Mouse (Mus musculus) CH12.LX (cell line): Measurements from ENCODE around the gene Ppp1r1c. TPM values are rescaled to one million over a fixed set of nuclear protein-coding genes. Genes with fewer than 3 reads are reported as not detected.
A peak's percentile ranks its signal among the peaks of the same experiment; 100 is the strongest.

Experiments
- DNase-seq: peaks from one replicate; pipeline ENCODE4 v3.0.0-alpha.2; 2013; ENCODE audit errors: extremely low read depth
- H3K27ac ChIP-seq: 2 replicates; pipeline ENCODE4 v1.5.1; 2012; ENCODE audit warnings: low read depth, mild to moderate bottlenecking, control low read depth, moderate library complexity; ENCODE audit not compliant: insufficient read depth
- H3K27me3 ChIP-seq: replicated peaks from 2 replicates; pipeline ENCODE3; 2012; ENCODE audit warnings: inconsistent platforms
- H3K36me3 ChIP-seq, 2 experiments: replicated peaks in 1 of 2; 2 replicates each; pipeline versions ENCODE3 to v1.6.1; 2012; ENCODE audit warnings: inconsistent platforms in 1 of 2, low read length in 1 of 2, mild to moderate bottlenecking in 1 of 2, mixed read lengths in 1 of 2, moderate library complexity in 1 of 2; ENCODE audit not compliant: control insufficient read depth in 1 of 2, insufficient read depth in 1 of 2
- H3K4me1 ChIP-seq, 2 experiments: 2 replicates each; pipeline ENCODE4 v1.6.1; 2012; ENCODE audit warnings: inconsistent platforms in 1 of 2, moderate library complexity in 1 of 2; ENCODE audit not compliant: insufficient read depth in 2 of 2, control insufficient read depth in 1 of 2
- H3K4me2 ChIP-seq: 2 replicates; pipeline ENCODE4 v1.6.1; 2012; ENCODE audit warnings: low read depth, mild to moderate bottlenecking, control low read depth; ENCODE audit not compliant: poor library complexity, insufficient read depth, severe bottlenecking
- H3K4me3 ChIP-seq, 3 experiments: fragments of 150-350 bp in 1 of 3; sonication (generic) in 1 of 3; replicated peaks in 1 of 3; 2 replicates each; pipeline versions ENCODE3 to v1.5.1; 2011 to 2012; ENCODE audit warnings: low read depth in 2 of 3, low read length in 2 of 3, mild to moderate bottlenecking in 2 of 3, moderate library complexity in 2 of 3, control low read depth in 1 of 3, improper control_type of control experiment in 1 of 3, inconsistent platforms in 1 of 3, mixed read lengths in 1 of 3; ENCODE audit not compliant: poor library complexity in 1 of 3
- H3K79me2 ChIP-seq: replicated peaks from 2 replicates; pipeline ENCODE4 v1.6.1; 2012; ENCODE audit warnings: mild to moderate bottlenecking, moderate library complexity; ENCODE audit not compliant: control insufficient read depth, poor library complexity, insufficient read depth, severe bottlenecking; ENCODE audit errors: extremely low read depth
- H3K9ac ChIP-seq: 2 replicates; pipeline ENCODE4 v1.6.1; 2012; ENCODE audit warnings: low read depth, mild to moderate bottlenecking, control low read depth, moderate library complexity; ENCODE audit not compliant: insufficient read depth
- H3K9me3 ChIP-seq: replicated peaks from 2 replicates; pipeline ENCODE3; 2012; ENCODE audit warnings: low read length, inconsistent platforms, mixed read lengths
- BHLHE40 ChIP-seq: IDR thresholded peaks from 2 replicates; pipeline ENCODE4 v1.6.1; 2011; ENCODE audit warnings: mild to moderate bottlenecking, low read depth, low read length, improper control_type of control experiment
- CHD1 ChIP-seq: IDR thresholded peaks from 2 replicates; pipeline ENCODE4 v1.6.1; 2012; ENCODE audit warnings: low read depth, low read length, improper control_type of control experiment, inconsistent platforms
- CHD2 ChIP-seq: IDR thresholded peaks from 2 replicates; pipeline ENCODE4 v1.6.1; 2011; ENCODE audit warnings: low read length, improper control_type of control experiment
- E2F4 ChIP-seq: IDR thresholded peaks from 2 replicates; pipeline ENCODE4 v1.6.1; 2011; ENCODE audit warnings: low read depth, low read length, improper control_type of control experiment; ENCODE audit not compliant: insufficient replicate concordance
- ELF1 ChIP-seq: IDR thresholded peaks from 2 replicates; pipeline ENCODE4 v1.6.1; 2014; ENCODE audit warnings: low read depth, mild to moderate bottlenecking, inconsistent platforms, low read length, improper control_type of control experiment
- EP300 ChIP-seq: IDR thresholded peaks from 2 replicates; pipeline ENCODE4 v1.6.1; 2011; ENCODE audit warnings: low read length, improper control_type of control experiment
- ETS1 ChIP-seq: conservative IDR thresholded peaks from 2 replicates; pipeline ENCODE4 v1.6.1; 2012; ENCODE audit warnings: low read depth, mild to moderate bottlenecking, inconsistent platforms, low read length, improper control_type of control experiment, moderate library complexity
- GABPA ChIP-seq: IDR thresholded peaks from 2 replicates; pipeline ENCODE4 v1.6.1; 2012; ENCODE audit warnings: low read depth, low read length, improper control_type of control experiment, inconsistent platforms; ENCODE audit not compliant: insufficient replicate concordance
- IRF4 ChIP-seq: IDR thresholded peaks from 2 replicates; pipeline ENCODE4 v1.6.1; 2014; ENCODE audit warnings: low read depth, mild to moderate bottlenecking, inconsistent platforms, low read length, improper control_type of control experiment
- JUN ChIP-seq: IDR thresholded peaks from 2 replicates; pipeline ENCODE4 v1.6.1; 2011; ENCODE audit warnings: low read depth, mild to moderate bottlenecking, low read length, improper control_type of control experiment, moderate library complexity; ENCODE audit not compliant: insufficient read depth
- JUND ChIP-seq: conservative IDR thresholded peaks from 2 replicates; pipeline ENCODE4 v1.6.1; 2011; ENCODE audit warnings: low read depth, low read length, improper control_type of control experiment
- MAFK ChIP-seq: IDR thresholded peaks from 2 replicates; pipeline ENCODE4 v1.6.1; 2011; ENCODE audit warnings: low read length, improper control_type of control experiment; ENCODE audit not compliant: insufficient replicate concordance
- MAX ChIP-seq: IDR thresholded peaks from 2 replicates; pipeline ENCODE4 v1.6.1; 2011; ENCODE audit warnings: low read length, improper control_type of control experiment
- MXI1 ChIP-seq: IDR thresholded peaks from 2 replicates; pipeline ENCODE4 v1.6.1; 2011; ENCODE audit warnings: mild to moderate bottlenecking, low read depth, low read length, improper control_type of control experiment
- NELFE ChIP-seq: IDR thresholded peaks from 2 replicates; pipeline ENCODE4 v1.6.1; 2011; ENCODE audit warnings: low read depth, low read length, improper control_type of control experiment
- PAX5 ChIP-seq: IDR thresholded peaks from 2 replicates; pipeline ENCODE4 v1.6.1; 2012; ENCODE audit warnings: low read length, inconsistent platforms, mixed read lengths
- POLR2A ChIP-seq: IDR thresholded peaks from 2 replicates; pipeline ENCODE4 v1.6.1; 2011; ENCODE audit warnings: low read depth, mild to moderate bottlenecking, improper control_type of control experiment, low read length
- RAD21 ChIP-seq: IDR thresholded peaks from 2 replicates; pipeline ENCODE4 v1.6.1; 2011; ENCODE audit warnings: low read depth, mild to moderate bottlenecking, low read length, improper control_type of control experiment, moderate library complexity
- SIN3A ChIP-seq: IDR thresholded peaks from 2 replicates; pipeline ENCODE4 v1.6.1; 2012; ENCODE audit warnings: low read length, improper control_type of control experiment, inconsistent platforms
- SMC3 ChIP-seq: IDR thresholded peaks from 2 replicates; pipeline ENCODE4 v1.6.1; 2011; ENCODE audit warnings: low read depth, low read length, improper control_type of control experiment
- TBP ChIP-seq: conservative IDR thresholded peaks from 2 replicates; pipeline ENCODE4 v1.6.1; 2011; ENCODE audit warnings: low read depth, low read length, improper control_type of control experiment
- UBTF ChIP-seq: IDR thresholded peaks from 2 replicates; pipeline ENCODE4 v1.6.1; 2012; ENCODE audit warnings: low read depth, mild to moderate bottlenecking, inconsistent platforms, low read length, improper control_type of control experiment, moderate library complexity
- USF2 ChIP-seq: conservative IDR thresholded peaks from 2 replicates; pipeline ENCODE4 v1.6.1; 2011; ENCODE audit warnings: low read depth, low read length, improper control_type of control experiment
- ZC3H11A ChIP-seq: IDR thresholded peaks from 2 replicates; pipeline ENCODE4 v1.6.1; 2012; ENCODE audit warnings: low read depth, mild to moderate bottlenecking, inconsistent platforms, low read length, improper control_type of control experiment
- ZKSCAN1 ChIP-seq: IDR thresholded peaks from 2 replicates; pipeline ENCODE4 v1.6.1; 2012; ENCODE audit warnings: low read depth, inconsistent platforms, low read length, improper control_type of control experiment, borderline replicate concordance
- ZNF384 ChIP-seq: IDR thresholded peaks from 2 replicates; pipeline ENCODE4 v1.6.1; 2012; ENCODE audit warnings: low read depth, low read length, improper control_type of control experiment, inconsistent platforms
- dilution Hi-C: fragments of 300-500 bp; cut with MboI; formaldehyde crosslinking; loops from 2 replicates; pipeline ENCODE4 v1.14.3; 2020; ENCODE audit warnings: low sequenced_read_pairs; ENCODE audit not compliant: extremely low pct_unique_long_range_greater_than_20kb, extremely low pct_ligation_motif_present
- in situ Hi-C: fragments of 300-500 bp; cut with MboI; formaldehyde crosslinking; loops from 3 replicates; pipeline ENCODE4 v1.14.3; 2019; ENCODE audit warnings: low sequenced_read_pairs, low pct_ligation_motif_present, low pct_unique_long_range_greater_than_20kb, mixed read lengths
- polyA plus RNA-seq: library from polyadenylated mRNA; unstranded; fragments of >175 nt; gene quantifications from 2 replicates; pipeline ENCODE4 v1.2.1, GENCODE M21; 2012; ENCODE audit warnings: low read depth; ENCODE audit not compliant: insufficient read length
- total RNA-seq, 2 experiments: library from RNA; depleted of rRNA; stranded (reverse); fragments of 300-350 nt in 1 of 2; fragments of >200 nt in 1 of 2; gene quantifications; 2 replicates each; pipeline ENCODE4 v1.2.3; 2012 to 2014

The Ppp1r1c gene
- total and polyA plus RNA-seq, 3 experiments = not detected

GRCm38 (mm10) chr2:79695939-79696338 lies 11.6 kb upstream of the Ppp1r1c start:
- dilution Hi-C loops = no loop called here
- in situ Hi-C loops = no loop called here
- no peak for TF ChIP-seq MXI1
- TF ChIP-seq GABPA = no peak
- TF ChIP-seq ZKSCAN1 = no peak
- 0 out of 2 replicates have a peak, but pooled peaks have one; percentile 38 for TF ChIP-seq EP300
- TF ChIP-seq MAFK = no peak
- TF ChIP-seq E2F4 = no peak
- TF ChIP-seq SMC3 = no peak
- TF ChIP-seq ELF1 = peak; percentile 65
- TF ChIP-seq IRF4 = no peak
- no peak for TF ChIP-seq MAX
- TF ChIP-seq BHLHE40 = peak; percentile 76
- no peak for TF ChIP-seq POLR2A
- no peak for TF ChIP-seq JUN
- no peak for TF ChIP-seq JUND
- TF ChIP-seq UBTF = no peak
- peak; percentile 41 for TF ChIP-seq ETS1
- H3K27ac ChIP-seq = no peak overlapping the region
- H3K4me3 ChIP-seq = no peak overlapping the region
- peaks cover 4 to 26% of the 10 kb centered on the region in 2 experiments for H3K4me1 ChIP-seq
- H3K36me3 ChIP-seq = no peaks in the 10 kb centered on the region
- DNase-seq = peak; percentile 53
- no peak overlapping the region for H3K9ac ChIP-seq
- H3K4me2 ChIP-seq = peak overlapping the region; percentile 65
- H3K27me3 ChIP-seq = no peaks in the 10 kb centered on the region
- no peaks in the 10 kb centered on the region for H3K9me3 ChIP-seq
- H3K79me2 ChIP-seq = no peaks in the 10 kb centered on the region

- Histone ChIP-seq H3K79me2 (no peaks in the 10 kb centered on the region), H3K27me3 (no peaks in the 10 kb centered on the region), H3K9ac (no peak overlapping the region), H3K4me3 (no peak overlapping the region), H3K4me2 (no peak overlapping the region), H3K36me3 (no peaks in the 10 kb centered on the region), H3K27ac (no peak overlapping the region), H3K9me3 (no peaks in the 10 kb centered on the region), H3K4me1 (peaks cover 4 to 26% of the 10 kb centered on the region in 2 experiments)
- DNase-seq = no peak
- in situ Hi-C loops = no loop called here
- TF ChIP-seq NELFE = no peak
- TF ChIP-seq ZC3H11A = no peak
- no peak for TF ChIP-seq PAX5
- TF ChIP-seq CHD2 = no peak
- TF ChIP-seq USF2 = no peak
- no peak for TF ChIP-seq TBP
- TF ChIP-seq MAX = no peak
- TF ChIP-seq ZKSCAN1 = no peak
- no peak for TF ChIP-seq JUN
- TF ChIP-seq RAD21 = no peak
- no peak for TF ChIP-seq ZNF384
- TF ChIP-seq CHD1 = no peak
- TF ChIP-seq SIN3A = no peak
- TF ChIP-seq E2F4 = no peak
- TF ChIP-seq UBTF = no peak
- TF ChIP-seq ELF1 = no peak
- dilution Hi-C loops = no loop called here
Measured at GRCm38 (mm10) chr2:79696478-79697230, 10.9 kb upstream of the Ppp1r1c start.
